ENCODE assay signal across 14 mouse cellular contexts in the genomic region with DNA sequence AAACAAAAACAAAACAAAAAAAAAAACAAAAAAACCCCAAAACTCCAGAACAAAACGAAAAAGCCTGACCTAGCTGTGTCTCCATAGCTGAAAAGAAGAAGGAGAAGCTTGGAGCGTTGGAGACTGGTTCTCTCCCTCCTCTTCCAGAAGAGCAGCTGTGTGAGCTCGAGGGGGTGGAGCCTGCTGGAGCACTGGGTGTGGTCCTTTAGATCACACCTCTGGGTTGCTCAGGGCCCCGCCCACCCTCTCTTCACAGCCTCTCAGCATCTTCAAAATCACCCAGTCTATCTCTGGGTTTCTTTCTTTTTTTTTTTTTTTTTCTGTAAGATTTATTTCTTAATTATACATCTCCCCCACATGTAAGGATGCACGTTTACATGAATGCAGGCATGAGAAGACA. TPM values are rescaled to one million over a fixed set of nuclear protein-coding genes. Genes with fewer than 3 reads are reported as not detected.
A peak's percentile ranks its signal among the peaks of the same experiment; 100 is the strongest.
DNase-seq lines count a peak whose midpoint lies in the region; ATAC-seq and TF ChIP-seq lines count a peak whose summit lies in the region.
"Had no signal": no experiment of that assay in that cellular context is flagged by ENCODE, and none has a peak within 500 bp of the region (broad histone marks: within the 10 kb centered on the region; RNA-seq: fewer than 3 reads in every experiment).

No protein-coding gene starts in this region.

- DNase-seq in liver, embryonic 13.5 days: no peak
- DNase-seq in liver, embryonic 11.5 days (ENCODE audit: low spot score): no peak
- peak; percentile 70 for DNase-seq in MEL (ENCODE audit: low read depth, low spot score)
- DNase-seq in thymus, postnatal 25 days: peak; percentile 59
- DNase-seq in right cerebral cortex, postnatal 14 days: no peak
- DNase-seq: cerebellum, adult 8-10 months; heart, adult 2 months; heart, postnatal 4 days; kidney, adult 18-20 months; layer of hippocampus, postnatal 36 days; retina, postnatal 1 day had no signal

- ATAC-seq in liver, embryonic 13.5 days (ENCODE audit: low read depth): peak; percentile 55; the same call in 1 of the 2 replicates
- no peak for ATAC-seq in liver, embryonic 11.5 days (replicated peaks; ENCODE audit: low FRiP score)
- peak; percentile 40; the same call in 1 of the 2 replicates for ATAC-seq in granulocyte monocyte progenitor cell, adult 5-6 weeks (replicated peaks; ENCODE audit: poor library complexity, severe bottlenecking)
- ATAC-seq in neural tube, embryonic 15.5 days (ENCODE audit: low FRiP score): no peak

- H3K36me3 ChIP-seq in liver, embryonic 13.5 days: no peaks in the 10 kb centered on the region
- H3K36me3 ChIP-seq in liver, embryonic 11.5 days (ENCODE audit: control insufficient read depth, insufficient read depth, low read length): no peaks in the 10 kb centered on the region
- no peaks in the 10 kb centered on the region for H3K36me3 ChIP-seq in MEL (ENCODE audit: control insufficient read depth in 1 of 2, insufficient read depth in 2 of 2, low read length in 2 of 2)
- H3K36me3 ChIP-seq in neural tube, embryonic 15.5 days: no peaks in the 10 kb centered on the region
- H3K36me3 ChIP-seq: limb, embryonic 13.5 days had no signal

- H3K9ac ChIP-seq in liver, embryonic 13.5 days: no peak overlapping the region
- H3K9ac ChIP-seq in liver, embryonic 11.5 days (ENCODE audit: low read depth, low read length): no peak overlapping the region
- H3K9ac ChIP-seq in MEL (ENCODE audit: control insufficient read depth, low read depth, low read length, poor library complexity, severe bottlenecking): no peak overlapping the region
- no peak overlapping the region for H3K9ac ChIP-seq in neural tube, embryonic 15.5 days (replicated peaks)
- H3K9ac ChIP-seq: limb, embryonic 13.5 days had no signal

- H3K27me3 ChIP-seq in liver, embryonic 13.5 days: 0 out of 2 replicates have a peak, but pooled peaks cover 2% of the 10 kb centered on the region
- H3K27me3 ChIP-seq in liver, embryonic 11.5 days (replicated peaks; ENCODE audit: control insufficient read depth, insufficient read depth, low read length): no peaks in the 10 kb centered on the region
- H3K27me3 ChIP-seq in MEL (ENCODE audit: control insufficient read depth in 1 of 2, insufficient read depth in 2 of 2, low read length in 2 of 2): no peaks in the 10 kb centered on the region
- H3K27me3 ChIP-seq in neural tube, embryonic 15.5 days (replicated peaks): peaks cover 24% of the 10 kb centered on the region

- no peaks in the 10 kb centered on the region for H3K9me3 ChIP-seq in liver, embryonic 13.5 days (replicated peaks)
- H3K9me3 ChIP-seq in liver, embryonic 11.5 days (ENCODE audit: control insufficient read depth, low read length): no peaks in the 10 kb centered on the region
- H3K9me3 ChIP-seq in MEL (replicated peaks; ENCODE audit: insufficient read depth, low read length): no peaks in the 10 kb centered on the region
- no peaks in the 10 kb centered on the region for H3K9me3 ChIP-seq in neural tube, embryonic 15.5 days (replicated peaks)
- H3K9me3 ChIP-seq: limb, embryonic 13.5 days had no signal

- no peak overlapping the region for H3K4me3 ChIP-seq in liver, embryonic 13.5 days (replicated peaks)
- no peak overlapping the region for H3K4me3 ChIP-seq in liver, embryonic 11.5 days (ENCODE audit: low read depth, low read length)
- H3K4me3 ChIP-seq in MEL (ENCODE audit: control insufficient read depth in 1 of 2, insufficient read depth in 1 of 2, low read depth in 2 of 2, low read length in 2 of 2): no peak overlapping the region
- no peak overlapping the region for H3K4me3 ChIP-seq in neural tube, embryonic 15.5 days (replicated peaks)
- H3K4me3 ChIP-seq: heart, adult 2 months; limb, embryonic 13.5 days had no signal

- no peak for TF ChIP-seq EP300 in MEL (IDR thresholded peaks at IDR 0.05; ENCODE audit: low read depth in 1 of 2, low read length in 2 of 2)

- no peaks in the 10 kb centered on the region for H3K79me2 ChIP-seq in MEL (ENCODE audit: control insufficient read depth, insufficient read depth, low read length, poor library complexity)

- H3K4me2 ChIP-seq in liver, embryonic 13.5 days: no peak overlapping the region
- H3K4me2 ChIP-seq in liver, embryonic 11.5 days: no peak overlapping the region
- H3K4me2 ChIP-seq in neural tube, embryonic 15.5 days: no peak overlapping the region
- H3K4me2 ChIP-seq: limb, embryonic 13.5 days had no signal

- no peak for TF ChIP-seq CTCF in MEL (IDR thresholded peaks at IDR 0.05 in 2 of 3, conservative IDR thresholded peaks at IDR 0.05 in 1 of 3; ENCODE audit: control insufficient read depth in 1 of 3, insufficient read depth in 1 of 3, low read depth in 2 of 3, low read length in 3 of 3, poor library complexity in 1 of 3, severe bottlenecking in 1 of 3)

- no peak for TF ChIP-seq POLR2A in MEL (IDR thresholded peaks at IDR 0.05; ENCODE audit: control insufficient read depth in 1 of 2, insufficient read depth in 1 of 2, low read depth in 1 of 2, low read length in 2 of 2, poor library complexity in 1 of 2)

- no peak for TF ChIP-seq RAD21 in MEL (IDR thresholded peaks at IDR 0.05; ENCODE audit: low read depth, low read length)

- no peak overlapping the region for H3K27ac ChIP-seq in liver, embryonic 13.5 days
- H3K27ac ChIP-seq in liver, embryonic 11.5 days (ENCODE audit: low read depth, low read length): no peak overlapping the region
- no peak overlapping the region for H3K27ac ChIP-seq in MEL (ENCODE audit: control insufficient read depth, low read depth, low read length)
- no peak overlapping the region for H3K27ac ChIP-seq in neural tube, embryonic 15.5 days (replicated peaks)
- H3K27ac ChIP-seq: heart, adult 2 months had no signal

- 30% methylated on average over 5 of the region's 5 CpGs for WGBS in liver, embryonic 13.5 days (ENCODE audit: insufficient replicate concordance)
- 43% methylated on average over 5 of the region's 5 CpGs for WGBS in liver, embryonic 11.5 days
- WGBS in neural tube, embryonic 15.5 days: 47% methylated on average over 5 of the region's 5 CpGs

- no peaks in the 10 kb centered on the region for H3K4me1 ChIP-seq in liver, embryonic 13.5 days (replicated peaks)
- no peaks in the 10 kb centered on the region for H3K4me1 ChIP-seq in liver, embryonic 11.5 days (replicated peaks; ENCODE audit: control insufficient read depth, insufficient read depth, low read length)
- H3K4me1 ChIP-seq in MEL (ENCODE audit: control insufficient read depth in 1 of 2, insufficient read depth in 2 of 2, low read length in 2 of 2): peaks cover 0 to 3% of the 10 kb centered on the region in 2 experiments; a peak in 1 of 4 replicates
- peaks cover 9% of the 10 kb centered on the region; the same call in 1 of the 2 replicates for H3K4me1 ChIP-seq in neural tube, embryonic 15.5 days

TF ChIP-seq in MEL, 35 proteins besides CTCF, POLR2A, EP300 and RAD21:
- TF ChIP-seq MEF2A (IDR thresholded peaks at IDR 0.05; ENCODE audit: extremely low read depth, insufficient replicate concordance, low read depth, low read length, poor library complexity, severe bottlenecking): no peak
- TF ChIP-seq NELFE (IDR thresholded peaks at IDR 0.05; ENCODE audit: low read depth, low read length): no peak
- no peak for TF ChIP-seq ZNF384 (IDR thresholded peaks at IDR 0.05; ENCODE audit: low read depth, low read length)
- no peak for TF ChIP-seq KAT2A (conservative IDR thresholded peaks at IDR 0.05; ENCODE audit: low read depth, low read length)

RNA-seq across cellular contexts. Expression of gene 9530068E07Rik, which starts 23.0 kb away (rescaled TPM):
- 53.6 and 69.1 TPM in 2 replicates for polyA plus RNA-seq in liver, embryonic 13.5 days (2015; fragmentation: Nextera tagmentation; extraction: Ambion mirVana)
- polyA plus RNA-seq in liver, embryonic 11.5 days (2014; fragmentation: Nextera tagmentation; extraction: Ambion mirVana): 124 and 141 TPM in 2 replicates
- total RNA-seq in MEL (2012; rRNA removed): 75.4 and 85.9 TPM in 2 replicates
- 10 to 100 TPM in 1 of 2 experiments, not detected in 1; 75.7 TPM for polyA plus RNA-seq in MEL (2012; ENCODE audit: insufficient read depth in 1 of 2, insufficient read length in 2 of 2, low read depth in 1 of 2, low replicate concordance in 2 of 2, missing spikeins in 1 of 2)
- total RNA-seq in granulocyte monocyte progenitor cell, adult 5-6 weeks (2014; fragmentation: Nextera tagmentation): 90.0 and 106 TPM in 2 replicates
- total RNA-seq in granulocyte monocyte progenitor cell, adult 5-6 weeks (2017): 82.7 and 86.4 TPM in 2 replicates
- 122 and 133 TPM in 2 replicates for polyA plus RNA-seq in neural tube, embryonic 15.5 days (2015; fragmentation: Nextera tagmentation; extraction: Ambion mirVana)

RNA-seq across cellular contexts. Expression of gene Vdac1, which starts 58.6 kb away (rescaled TPM):
- polyA plus RNA-seq in liver, embryonic 13.5 days (2015; fragmentation: Nextera tagmentation; extraction: Ambion mirVana): 153 and 175 TPM in 2 replicates
- polyA plus RNA-seq in liver, embryonic 11.5 days (2014; fragmentation: Nextera tagmentation; extraction: Ambion mirVana): 228 and 243 TPM in 2 replicates
- 381 and 395 TPM in 2 replicates for total RNA-seq in MEL (2012; rRNA removed)
- polyA plus RNA-seq in MEL (2012; ENCODE audit: insufficient read depth in 1 of 2, insufficient read length in 2 of 2, low read depth in 1 of 2, low replicate concordance in 2 of 2, missing spikeins in 1 of 2): 100 to 1,000 TPM; 257 to 389 TPM
- 126 and 132 TPM in 2 replicates for total RNA-seq in granulocyte monocyte progenitor cell, adult 5-6 weeks (2014; fragmentation: Nextera tagmentation)
- total RNA-seq in granulocyte monocyte progenitor cell, adult 5-6 weeks (2017): 205 and 244 TPM in 2 replicates
- 362 and 402 TPM in 2 replicates for polyA plus RNA-seq in neural tube, embryonic 15.5 days (2015; fragmentation: Nextera tagmentation; extraction: Ambion mirVana)

Comparison
In these comparisons a context has a peak if more than half of its experiments do, and no peak if none do; other contexts are left out.
1. ATAC-seq: peak in liver, embryonic 13.5 days (single experiment) and granulocyte monocyte progenitor cell, adult 5-6 weeks (single experiment); none in liver, embryonic 11.5 days (single experiment) and neural tube, embryonic 15.5 days (single experiment).
2. DNase-seq: peak in MEL (single experiment) and thymus, postnatal 25 days (single experiment); none in liver, embryonic 13.5 days (single experiment), liver, embryonic 11.5 days (single experiment) and right cerebral cortex, postnatal 14 days (single experiment).